Mouse (Mus musculus) NIH3T3 (cell line): Measurements from ENCODE around the gene Snai1.

ENCODE experiments used
- DNase-seq: peaks from one replicate; pipeline ENCODE4 v3.0.0-alpha.2; 2012; ENCODE audit warnings: low read depth

Snai1 gene

GRCm38 (mm10) chr2:167585273-167585672, 47.3 kb downstream of the Snai1 start:
- no peak for DNase-seq

- peak; percentile 71 for DNase-seq
Measured at GRCm38 (mm10) chr2:167586041-167586440, 48.0 kb downstream of the Snai1 start.

GRCm38 (mm10) chr2:167586976-167587375, 49.0 kb downstream of the Snai1 start:
- DNase-seq, result no peak

DNA sequence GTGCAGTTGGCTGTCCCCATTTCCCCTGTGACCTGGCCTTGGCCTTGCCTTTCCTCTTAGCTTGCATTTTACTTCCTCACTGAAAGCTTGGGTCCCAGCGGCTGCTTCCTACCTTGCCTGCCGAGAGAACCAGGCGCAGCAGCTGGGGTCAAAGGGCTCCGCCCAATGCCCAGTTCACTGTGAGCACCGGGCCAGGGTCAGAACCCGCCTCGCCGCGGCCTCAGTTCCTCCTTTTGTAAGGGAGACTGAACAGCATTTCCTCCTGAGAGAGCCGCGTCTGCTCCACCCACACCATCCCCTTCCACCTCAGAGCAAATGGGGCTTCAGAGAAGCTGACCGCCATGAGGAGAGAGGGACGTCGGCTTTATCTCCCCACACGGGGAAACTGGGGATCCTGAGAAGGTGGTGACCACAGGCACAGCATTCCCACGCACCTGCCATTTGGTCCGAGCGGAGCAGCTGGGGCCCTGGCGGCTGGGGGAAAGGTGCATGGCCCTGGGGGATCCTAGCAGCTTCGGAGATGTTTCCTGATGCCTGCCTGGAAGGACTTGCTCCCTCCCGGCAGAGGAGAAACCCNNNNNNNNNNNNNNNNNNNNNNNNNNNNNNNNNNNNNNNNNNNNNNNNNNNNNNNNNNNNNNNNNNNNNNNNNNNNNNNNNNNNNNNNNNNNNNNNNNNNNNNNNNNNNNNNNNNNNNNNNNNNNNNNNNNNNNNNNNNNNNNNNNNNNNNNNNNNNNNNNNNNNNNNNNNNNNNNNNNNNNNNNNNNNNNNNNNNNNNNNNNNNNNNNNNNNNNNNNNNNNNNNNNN, 51.0 kb downstream of the Snai1 start:
- no peak for DNase-seq
